Mouse (Mus musculus): ENCODE data around the gene Upk3bl. TPM values are rescaled to one million over a fixed set of nuclear protein-coding genes. Genes with fewer than 3 reads are reported as not detected.
"Not testable (repeated sequence)": the region's sequence is repeated elsewhere in the genome, so short reads cannot be mapped to it uniquely, and the experiment has no call there.

Gene Upk3bl
- polyA plus RNA-seq, 1 experiment from 2014 or later: 1.8 TPM

GRCm38 (mm10) chr5:136104511-136104910 lies 50.2 kb downstream of the Upk3bl start:
- no peak for DNase-seq (ENCODE audit: low spot score)
- Histone ChIP-seq H3K4me3 (no peak overlapping the region), H3K36me3 (no peaks in the 10 kb centered on the region; the same call in 1 of the 2 replicates), H3K27me3 (ENCODE audit: insufficient read depth, poor library complexity, severe bottlenecking) (peaks cover 39% of the 10 kb centered on the region), H3K4me1 (replicated peaks) (peaks cover 10% of the 10 kb centered on the region), H3K9me3 (peaks cover 5% of the 10 kb centered on the region; the same call in 1 of the 2 replicates), H3K27ac (no peak overlapping the region)
- WGBS: 86% methylated on average over 5 of the region's 5 CpGs

GRCm38 (mm10) chr5:136108486-136108885 lies 54.2 kb downstream of the Upk3bl start:
- WGBS: 70% methylated on average over 2 of the region's 2 CpGs
- Histone ChIP-seq H3K27ac (no peak overlapping the region), H3K9me3 (peaks cover 5% of the 10 kb centered on the region; the same call in 1 of the 2 replicates), H3K4me1 (replicated peaks) (no peaks in the 10 kb centered on the region), H3K36me3 (no peaks in the 10 kb centered on the region; the same call in 1 of the 2 replicates), H3K4me3 (no peak overlapping the region), H3K27me3 (ENCODE audit: insufficient read depth, poor library complexity, severe bottlenecking) (peaks cover 7% of the 10 kb centered on the region)
- no peak for DNase-seq (ENCODE audit: low spot score)

GRCm38 (mm10) chr5:136109042-136109441 lies 54.8 kb downstream of the Upk3bl start:
- Histone ChIP-seq H3K9me3 (peaks cover 5% of the 10 kb centered on the region; the same call in 1 of the 2 replicates), H3K27ac (no peak overlapping the region), H3K4me1 (replicated peaks) (no peaks in the 10 kb centered on the region), H3K27me3 (ENCODE audit: insufficient read depth, poor library complexity, severe bottlenecking) (peaks cover 2% of the 10 kb centered on the region; the same call in 1 of the 2 replicates), H3K36me3 (peaks cover 1% of the 10 kb centered on the region; the same call in 1 of the 2 replicates), H3K4me3 (no peak overlapping the region)
- DNase-seq (ENCODE audit: low spot score): no peak
- 78% methylated on average over 3 of the region's 3 CpGs for WGBS

GRCm38 (mm10) chr5:136113546-136113945 lies 59.3 kb downstream of the Upk3bl start:
- not testable (repeated sequence) for DNase-seq (ENCODE audit: low spot score); H3K4me3 ChIP-seq; H3K9me3 ChIP-seq; H3K27ac ChIP-seq; H3K27me3 ChIP-seq (ENCODE audit: insufficient read depth, poor library complexity, severe bottlenecking)
- Histone ChIP-seq H3K4me1 (replicated peaks) (peaks cover 25% of the 10 kb centered on the region), H3K36me3 (peaks cover 11% of the 10 kb centered on the region)
- 54% methylated on average over 4 of the region's 4 CpGs for WGBS

Other genes with a start within 250 kb of the Upk3bl start
- 18.8 and 38.5 TPM in 2 replicates for gene Srrm3, start 247.6 kb upstream of the Upk3bl start, polyA plus RNA-seq (2016; fragmentation: Nextera tagmentation; extraction: Ambion mirVana)
- gene Hspb1, start 166.6 kb upstream of the Upk3bl start, polyA plus RNA-seq (2016; fragmentation: Nextera tagmentation; extraction: Ambion mirVana): 10.6 and 24.0 TPM in 2 replicates
- 274 and 348 TPM in 2 replicates for gene Ywhag, start 119.9 kb upstream of the Upk3bl start, polyA plus RNA-seq (2016; fragmentation: Nextera tagmentation; extraction: Ambion mirVana)
- gene Ssc4d, start 80.0 kb upstream of the Upk3bl start, polyA plus RNA-seq (2016; fragmentation: Nextera tagmentation; extraction: Ambion mirVana): 1.3 and 1.6 TPM in 2 replicates
- not detected in 2 replicates for gene Zp3, start 74.4 kb upstream of the Upk3bl start, polyA plus RNA-seq (2016; fragmentation: Nextera tagmentation; extraction: Ambion mirVana)
- 34.8 and 38.1 TPM in 2 replicates for gene Dtx2, start 59.7 kb upstream of the Upk3bl start, polyA plus RNA-seq (2016; fragmentation: Nextera tagmentation; extraction: Ambion mirVana)
- 0.09 and 0.26 TPM in 2 replicates for gene Upk3b, start 16.0 kb upstream of the Upk3bl start, polyA plus RNA-seq (2016; fragmentation: Nextera tagmentation; extraction: Ambion mirVana)
- gene Rasa4, start 29.4 kb downstream of the Upk3bl start, polyA plus RNA-seq (2016; fragmentation: Nextera tagmentation; extraction: Ambion mirVana): 4.8 and 5.5 TPM in 2 replicates
- gene Polr2j, start 62.1 kb downstream of the Upk3bl start, polyA plus RNA-seq (2016; fragmentation: Nextera tagmentation; extraction: Ambion mirVana): 288 and 292 TPM in 2 replicates
- gene Lrwd1, start 81.6 kb downstream of the Upk3bl start, polyA plus RNA-seq (2016; fragmentation: Nextera tagmentation; extraction: Ambion mirVana): 54.3 and 59.7 TPM in 2 replicates
- 25.1 and 25.7 TPM in 2 replicates for gene Alkbh4, start 81.7 kb downstream of the Upk3bl start, polyA plus RNA-seq (2016; fragmentation: Nextera tagmentation; extraction: Ambion mirVana)
- 8.5 and 10.9 TPM in 2 replicates for gene Orai2, start 116.2 kb downstream of the Upk3bl start, polyA plus RNA-seq (2016; fragmentation: Nextera tagmentation; extraction: Ambion mirVana)
- gene Prkrip1, start 144.5 kb downstream of the Upk3bl start, polyA plus RNA-seq (2016; fragmentation: Nextera tagmentation; extraction: Ambion mirVana): 67.6 and 77.6 TPM in 2 replicates
- gene Sh2b2, start 192.1 kb downstream of the Upk3bl start, polyA plus RNA-seq (2016; fragmentation: Nextera tagmentation; extraction: Ambion mirVana): 14.1 and 17.3 TPM in 2 replicates

Data from hindbrain, embryonic 10.5 days (tissue).